Mouse (Mus musculus) megakaryocyte, embryonic 14.5 days (primary cell): ENCODE results near the gene Cables2.

ENCODE experiments used
- FLI1 ChIP-seq: IDR thresholded peaks from 2 replicates; pipeline ENCODE4 v1.6.1; 2012; ENCODE audit warnings: low read length, inconsistent platforms, mixed read lengths
- GATA1 ChIP-seq: IDR thresholded peaks from 3 replicates; pipeline ENCODE4 v1.6.1; 2012; ENCODE audit warnings: mixed read lengths, low read length, inconsistent platforms, borderline replicate concordance

- no peak for TF ChIP-seq GATA1
- no peak for TF ChIP-seq FLI1
These were observed 49.5 kb upstream of the Cables2 start for GRCm38 (mm10) chr2:180322674-180323355.
